ENCODE assay signal across 23 mouse cellular contexts in the genomic region with DNA sequence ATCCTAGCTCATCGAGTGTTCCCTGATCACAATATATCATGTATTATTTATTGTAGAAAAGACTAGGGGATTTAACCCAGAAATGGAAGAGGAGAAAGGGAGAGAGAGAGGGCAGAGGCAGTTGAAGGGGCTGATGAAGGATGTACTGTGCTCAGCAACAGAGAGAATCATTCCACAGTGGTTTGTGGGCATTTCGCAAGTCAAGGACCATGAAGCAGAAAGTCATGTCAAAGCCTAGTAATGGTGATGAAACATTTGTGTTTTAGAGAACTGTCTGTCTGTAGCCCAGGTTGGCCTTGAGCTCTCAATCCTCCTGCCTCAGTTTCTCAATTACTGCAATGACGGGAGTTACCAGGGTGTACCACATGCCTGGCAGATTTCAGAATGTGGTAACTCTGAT.
"Had no signal": no experiment of that assay in that cellular context is flagged by ENCODE, and none has a peak within 500 bp of the region (broad histone marks: within the 10 kb centered on the region; RNA-seq: fewer than 3 reads in every experiment).

No protein-coding gene starts in this region.

- H3K4me3 ChIP-seq: heart, embryonic 10.5 days; heart, embryonic 12.5 days; hindbrain, embryonic 10.5 days; hindbrain, embryonic 12.5 days; intestine, embryonic 15.5 days; layer of hippocampus, adult 2 months; left cerebral cortex, adult 2 months; limb, embryonic 10.5 days; limb, embryonic 12.5 days; liver, embryonic 13.5 days had no signal

- H3K4me1 ChIP-seq: heart, embryonic 10.5 days; heart, embryonic 12.5 days; hindbrain, embryonic 10.5 days; hindbrain, embryonic 12.5 days; intestine, embryonic 15.5 days; limb, embryonic 10.5 days; limb, embryonic 12.5 days; liver, embryonic 13.5 days had no signal

- ATAC-seq: hindbrain, embryonic 16.5 days; inflammation-experienced regulatory T-cells, adult 6 months; intestine, embryonic 15.5 days; intestine, postnatal 0 days had no signal

- DNase-seq: gastrocnemius, postnatal 14 days; gastrocnemius, postnatal 36 days; heart, postnatal 10 days; heart, postnatal 4 days; kidney, adult 18-20 months; kidney, adult 8-10 months; kidney, postnatal 10 days; kidney, postnatal 25 days; kidney, postnatal 4 days; liver; liver, embryonic 13.5 days had no signal
